Mouse (Mus musculus) heart, embryonic 12.5 days (tissue): ENCODE data around the gene Slc16a9. TPM values are rescaled to one million over a fixed set of nuclear protein-coding genes. Genes with fewer than 3 reads are reported as not detected.

ENCODE experiments used
- polyA plus RNA-seq: library from polyadenylated mRNA; unstranded; fragments of >200 nt; fragmentation: Nextera tagmentation; extraction: Ambion mirVana; gene quantifications from 2 replicates; pipeline ENCODE4 v1.2.1, GENCODE M21; 2016

Gene Slc16a9
- polyA plus RNA-seq, 1 experiment from 2014 or later = 0.98 TPM

Other genes starting within 250 kb of the Slc16a9 start
- gene Ccdc6, start 148.0 kb upstream of the Slc16a9 start, polyA plus RNA-seq = 16.2 and 16.9 TPM in 2 replicates
- 0.45 and 0.90 TPM in 2 replicates for gene Mrln, start 40.4 kb upstream of the Slc16a9 start, polyA plus RNA-seq
- gene Fam13c, start 195.4 kb downstream of the Slc16a9 start, polyA plus RNA-seq = 10.0 TPM in 2 replicates